Mouse (Mus musculus) heart, embryonic 16.5 days (tissue): ENCODE measurements at regions not wholly inside any gene's neighbourhood (a gene's known extent, or its start where the extent isn't known, plus 50 kb on each side); places are given as distances from the start of the nearest gene placed in this dataset.

Source experiments
- ATAC-seq: fragments of 200-750 bp; cut with Nextera tagmentation; replicated peaks from 2 replicates; pipeline ENCODE4 v1.8.0; 2017; ENCODE audit warnings: moderate number of reproducible peaks; ENCODE audit not compliant: insufficient read depth, low FRiP score; ENCODE audit errors: extremely low read depth
- H3K27ac ChIP-seq: fragments of 300-500 bp; sonication (generic); 2 replicates; pipeline ENCODE4 v1.5.1; 2014; ENCODE audit warnings: mild to moderate bottlenecking, low read length, control low read depth, moderate library complexity
- H3K27me3 ChIP-seq: fragments of 300-500 bp; sonication (generic); 2 replicates; pipeline ENCODE4 v1.6.1; 2014; ENCODE audit warnings: low read length, mixed read lengths; ENCODE audit not compliant: control insufficient read depth, insufficient read depth
- H3K36me3 ChIP-seq: fragments of 300-500 bp; sonication (generic); 2 replicates; pipeline ENCODE4 v1.6.1; 2014; ENCODE audit not compliant: control insufficient read depth, insufficient read depth
- H3K4me1 ChIP-seq: fragments of 300-500 bp; sonication (generic); 2 replicates; pipeline ENCODE4 v1.6.1; 2014; ENCODE audit warnings: low read length, mixed read lengths; ENCODE audit not compliant: control insufficient read depth, insufficient read depth
- H3K4me2 ChIP-seq: fragments of 300-500 bp; sonication (generic); 2 replicates; pipeline ENCODE4 v1.6.1; 2014; ENCODE audit warnings: low read depth, mild to moderate bottlenecking, control low read depth, low read length
- H3K4me3 ChIP-seq: fragments of 300-500 bp; sonication (generic); 2 replicates; pipeline ENCODE4 v1.5.1; 2014; ENCODE audit warnings: mild to moderate bottlenecking, control low read depth, low read length
- H3K9ac ChIP-seq: fragments of 300-500 bp; sonication (generic); 2 replicates; pipeline ENCODE4 v1.6.1; 2014; ENCODE audit warnings: low read length, control low read depth
- H3K9me3 ChIP-seq: fragments of 300-500 bp; sonication (generic); replicated peaks from 2 replicates; pipeline ENCODE4 v1.6.1; 2016; ENCODE audit warnings: low read length; ENCODE audit not compliant: control insufficient read depth
- WGBS: fragments of 180-500 bp; shearing (Covaris S2); extraction: QIAGEN DNeasy Blood & Tissue Kit; methylation state at CpG from one replicate; pipeline ENCODE4 v1.1.7; 2014; 5-methylcytosine and 5-hydroxymethylcytosine counted together

DNA sequence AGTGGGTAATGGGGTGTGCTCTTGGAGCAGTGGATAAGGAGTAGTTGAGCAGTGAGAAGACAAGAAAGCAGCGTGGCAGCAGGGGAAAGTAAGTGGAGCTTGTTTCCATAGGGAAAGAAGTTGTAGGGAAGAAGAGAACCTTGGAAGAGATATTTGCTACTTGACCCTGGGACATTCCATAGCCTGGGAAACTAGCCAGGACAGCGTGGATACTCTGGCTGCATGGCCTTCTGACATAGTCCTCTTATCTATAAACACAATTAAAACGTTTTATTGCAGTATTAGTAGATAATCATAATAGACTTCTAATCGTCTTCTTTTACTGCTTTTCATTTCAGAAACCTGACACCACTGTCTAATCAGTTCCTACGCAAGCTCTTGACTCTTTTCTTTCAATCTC lies 207.4 kb upstream of the Gm6812 start:
- H3K9ac ChIP-seq: no peak overlapping the region
- H3K36me3 ChIP-seq: no peaks in the 10 kb centered on the region
- H3K27ac ChIP-seq: no peak overlapping the region
- no peaks in the 10 kb centered on the region for H3K4me1 ChIP-seq
- H3K27me3 ChIP-seq: no peaks in the 10 kb centered on the region
- H3K9me3 ChIP-seq: no peaks in the 10 kb centered on the region
- WGBS: 30% methylated on average over 5 of the region's 5 CpGs
- peak overlapping the region; percentile 21; the same call in 1 of the 2 replicates for H3K4me2 ChIP-seq
- H3K4me3 ChIP-seq: no peak overlapping the region
- ATAC-seq: no peak; the same call in 1 of the 2 replicates
